Mouse (Mus musculus) midbrain, embryonic 12.5 days (tissue): ENCODE data around the gene Tmem204. TPM values are rescaled to one million over a fixed set of nuclear protein-coding genes. Genes with fewer than 3 reads are reported as not detected.
"Not testable (repeated sequence)": the region's sequence is repeated elsewhere in the genome, so short reads cannot be mapped to it uniquely, and the experiment has no call there.

Experiments used
- ATAC-seq: fragments of 200-750 bp; cut with Nextera tagmentation; 2 replicates; pipeline ENCODE4 v1.8.0; 2017; ENCODE audit warnings: low read depth, moderate TSS enrichment, moderate library complexity; ENCODE audit not compliant: low FRiP score
- H3K27ac ChIP-seq: fragments of 300-500 bp; sonication (generic); replicated peaks from 2 replicates; pipeline ENCODE4 v1.5.1; 2016; ENCODE audit warnings: mild to moderate bottlenecking
- H3K27me3 ChIP-seq: fragments of 300-500 bp; sonication (generic); 2 replicates; pipeline ENCODE4 v1.6.1; 2016; ENCODE audit warnings: mild to moderate bottlenecking
- H3K36me3 ChIP-seq: fragments of 300-500 bp; sonication (generic); 2 replicates; pipeline ENCODE4 v1.6.1; 2016
- H3K4me1 ChIP-seq: fragments of 300-500 bp; sonication (generic); 2 replicates; pipeline ENCODE4 v1.6.1; 2016
- H3K4me2 ChIP-seq: fragments of 300-500 bp; sonication (generic); replicated peaks from 2 replicates; pipeline ENCODE4 v1.6.1; 2016; ENCODE audit warnings: mild to moderate bottlenecking, moderate library complexity
- H3K4me3 ChIP-seq: fragments of 300-500 bp; sonication (generic); 2 replicates; pipeline ENCODE4 v1.5.1; 2016; ENCODE audit warnings: mild to moderate bottlenecking
- H3K9ac ChIP-seq: fragments of 300-500 bp; sonication (generic); replicated peaks from 2 replicates; pipeline ENCODE4 v1.6.1; 2016; ENCODE audit warnings: mild to moderate bottlenecking, moderate library complexity
- H3K9me3 ChIP-seq: fragments of 300-500 bp; sonication (generic); 2 replicates; pipeline ENCODE4 v1.6.1; 2016; ENCODE audit warnings: mild to moderate bottlenecking
- WGBS: fragments of 180-500 bp; shearing (Covaris S2); methylation state at CpG from one replicate; pipeline ENCODE4 v1.1.7; 2016; 5-methylcytosine and 5-hydroxymethylcytosine counted together
- polyA plus RNA-seq: library from polyadenylated mRNA; unstranded; fragments of >200 nt; fragmentation: Nextera tagmentation; extraction: Ambion mirVana; gene quantifications from 2 replicates; pipeline ENCODE4 v1.2.1, GENCODE M21; 2016

The Tmem204 gene
- 10.1 and 10.4 TPM in 2 replicates for polyA plus RNA-seq

GRCm38 (mm10) chr17:25083444-25083931, at the start of gene Tmem204:
Gene Tmem204, minus strand, starts transcription at chr17:25083591.
- WGBS, result 65% methylated on average over 7 of the region's 7 CpGs
- H3K27ac ChIP-seq, result 0 out of 2 replicates have a peak within 1 kb of the TSS, but pooled peaks have one; percentile 35

GRCm38 (mm10) chr17:25130060-25130459, 46.7 kb upstream of the Tmem204 start:
- WGBS, result 89% methylated on average over 1 of the region's 1 CpGs

More at GRCm38 (mm10) chr17:25083444-25083931, at the start of gene Tmem204:
- Histone ChIP-seq H3K9me3 (no peaks in the 10 kb centered on the region), H3K36me3 (peaks cover 22% of the 10 kb centered on the region), H3K4me2 (no peak within 1 kb of the TSS), H3K9ac (no peak within 1 kb of the TSS), H3K4me1 (no peaks in the 10 kb centered on the region), H3K4me3 (no peak within 1 kb of the TSS), H3K27me3 (no peaks in the 10 kb centered on the region)
- ATAC-seq, result no peak

GRCm38 (mm10) chr17:25127681-25128080, 44.3 kb upstream of the Tmem204 start:
- ATAC-seq, result no peak
- H3K36me3 ChIP-seq, result no peaks in the 10 kb centered on the region
- H3K4me2 ChIP-seq, result no peak overlapping the region
- 83% methylated on average over 9 of the region's 9 CpGs for WGBS
- H3K9me3 ChIP-seq, result no peaks in the 10 kb centered on the region
- no peak overlapping the region for H3K9ac ChIP-seq
- no peaks in the 10 kb centered on the region for H3K4me1 ChIP-seq
- no peak overlapping the region for H3K27ac ChIP-seq
- H3K27me3 ChIP-seq, result peaks cover 16% of the 10 kb centered on the region; the same call in 1 of the 2 replicates
- no peak overlapping the region for H3K4me3 ChIP-seq

More at GRCm38 (mm10) chr17:25130060-25130459, 46.7 kb upstream of the Tmem204 start:
- H3K4me3 ChIP-seq, result no peak overlapping the region
- 0 out of 2 replicates have a peak, but pooled peaks cover 3% of the 10 kb centered on the region for H3K27me3 ChIP-seq
- no peaks in the 10 kb centered on the region for H3K36me3 ChIP-seq
- peaks cover 12% of the 10 kb centered on the region for H3K4me1 ChIP-seq
- no peak overlapping the region for H3K27ac ChIP-seq
- no peak overlapping the region for H3K4me2 ChIP-seq
- H3K9ac ChIP-seq, result no peak overlapping the region
- ATAC-seq, result no peak
- no peaks in the 10 kb centered on the region for H3K9me3 ChIP-seq

- 61% methylated on average over 8 of the region's 8 CpGs for WGBS
- H3K4me1 ChIP-seq, result no peaks in the 10 kb centered on the region
- no peak overlapping the region for H3K4me2 ChIP-seq
- peaks cover 17% of the 10 kb centered on the region; the same call in 1 of the 2 replicates for H3K27me3 ChIP-seq
- no peak for ATAC-seq
- no peaks in the 10 kb centered on the region for H3K36me3 ChIP-seq
- no peak overlapping the region for H3K9ac ChIP-seq
- H3K27ac ChIP-seq, result no peak overlapping the region
- H3K9me3 ChIP-seq, result no peaks in the 10 kb centered on the region
- no peak overlapping the region for H3K4me3 ChIP-seq
Observed at GRCm38 (mm10) chr17:25127079-25127478, 43.7 kb upstream of the Tmem204 start.

- H3K27ac ChIP-seq, H3K9me3 ChIP-seq, H3K9ac ChIP-seq, H3K4me3 ChIP-seq, H3K4me1 ChIP-seq, H3K36me3 ChIP-seq, ATAC-seq, H3K4me2 ChIP-seq: not testable (repeated sequence)
- 84% methylated on average over 3 of the region's 3 CpGs for WGBS
- H3K27me3 ChIP-seq, result peaks cover 19% of the 10 kb centered on the region
Observed at GRCm38 (mm10) chr17:25125442-25126060, 42.2 kb upstream of the Tmem204 start.

- Histone ChIP-seq H3K27me3 (peaks cover 23% of the 10 kb centered on the region), H3K4me1 (no peaks in the 10 kb centered on the region), H3K9me3 (no peaks in the 10 kb centered on the region), H3K4me2 (no peak overlapping the region), H3K4me3 (no peak overlapping the region), H3K9ac (no peak overlapping the region), H3K36me3 (no peaks in the 10 kb centered on the region), H3K27ac (no peak overlapping the region)
- no peak for ATAC-seq
- WGBS, result 37% methylated on average over 7 of the region's 7 CpGs
Observed at GRCm38 (mm10) chr17:25123979-25124378, 40.6 kb upstream of the Tmem204 start.

GRCm38 (mm10) chr17:25120406-25120805, 37.0 kb upstream of the Tmem204 start, which contains the start of gene Ptx4:
Gene Ptx4, plus strand, starts transcription at chr17:25120760.
- no peak within 1 kb of the TSS for H3K4me3 ChIP-seq
- no peaks in the 10 kb centered on the region for H3K9me3 ChIP-seq
- H3K4me2 ChIP-seq, result no peak within 1 kb of the TSS
- no peak within 1 kb of the TSS for H3K27ac ChIP-seq
- no peak for ATAC-seq
- no peaks in the 10 kb centered on the region for H3K36me3 ChIP-seq
- 58% methylated on average over 3 of the region's 3 CpGs for WGBS
- H3K27me3 ChIP-seq, result peaks cover 20% of the 10 kb centered on the region
- H3K9ac ChIP-seq, result 0 out of 2 replicates have a peak within 1 kb of the TSS, but pooled peaks have one; percentile 28
- peaks cover 5% of the 10 kb centered on the region; the same call in 1 of the 2 replicates for H3K4me1 ChIP-seq

GRCm38 (mm10) chr17:25117263-25117662, 33.9 kb upstream of the Tmem204 start:
- no peaks in the 10 kb centered on the region for H3K9me3 ChIP-seq
- no peak overlapping the region for H3K4me2 ChIP-seq
- no peak for ATAC-seq
- WGBS, result 43% methylated on average over 4 of the region's 4 CpGs
- H3K36me3 ChIP-seq, result peaks cover 10% of the 10 kb centered on the region
- H3K4me1 ChIP-seq, result peaks cover 17% of the 10 kb centered on the region
- no peak overlapping the region for H3K27ac ChIP-seq
- H3K4me3 ChIP-seq, result no peak overlapping the region
- peaks cover 6% of the 10 kb centered on the region for H3K27me3 ChIP-seq
- no peak overlapping the region for H3K9ac ChIP-seq

GRCm38 (mm10) chr17:25115664-25116432, 32.5 kb upstream of the Tmem204 start, which contains the start of gene Telo2:
Gene Telo2, minus strand, starts transcription at chr17:25115967.
- Histone ChIP-seq H3K4me2 (peak within 1 kb of the TSS; percentile 99), H3K9me3 (no peaks in the 10 kb centered on the region), H3K4me3 (peak within 1 kb of the TSS; percentile 63), H3K36me3 (peaks cover 14% of the 10 kb centered on the region), H3K27me3 (peaks cover 6% of the 10 kb centered on the region), H3K9ac (peak within 1 kb of the TSS; percentile 75), H3K4me1 (peaks cover 17% of the 10 kb centered on the region), H3K27ac (peak within 1 kb of the TSS; percentile 91)
- WGBS, result 6% methylated on average over 40 of the region's 40 CpGs
- ATAC-seq, result peak; percentile 94

- Histone ChIP-seq H3K36me3 (peaks cover 21% of the 10 kb centered on the region), H3K4me2 (peak overlapping the region; percentile 99), H3K9me3 (no peaks in the 10 kb centered on the region), H3K27ac (peak overlapping the region; percentile 91), H3K4me3 (peak overlapping the region; percentile 63), H3K27me3 (no peaks in the 10 kb centered on the region), H3K4me1 (peaks cover 17% of the 10 kb centered on the region), H3K9ac (peak overlapping the region; percentile 75)
- peak; percentile 62; the same call in 1 of the 2 replicates for ATAC-seq
- 13% methylated on average over 23 of the region's 23 CpGs for WGBS
Observed at GRCm38 (mm10) chr17:25114908-25115645, 31.7 kb upstream of the Tmem204 start.

GRCm38 (mm10) chr17:25112423-25112810, 29.0 kb upstream of the Tmem204 start:
- H3K36me3 ChIP-seq, result peaks cover 46% of the 10 kb centered on the region
- no peak overlapping the region for H3K9ac ChIP-seq
- H3K27me3 ChIP-seq, result no peaks in the 10 kb centered on the region
- H3K4me3 ChIP-seq, result no peak overlapping the region
- peaks cover 17% of the 10 kb centered on the region for H3K4me1 ChIP-seq
- H3K27ac ChIP-seq, result no peak overlapping the region
- no peak for ATAC-seq
- no peak overlapping the region for H3K4me2 ChIP-seq
- WGBS, result 85% methylated on average over 3 of the region's 3 CpGs
- no peaks in the 10 kb centered on the region for H3K9me3 ChIP-seq
